Mouse (Mus musculus) stomach, postnatal 0 days (tissue): Measurements from ENCODE around the gene Serpinb6a. TPM values are rescaled to one million over a fixed set of nuclear protein-coding genes. Genes with fewer than 3 reads are reported as not detected.

Experiments
- ATAC-seq: fragments of 200-750 bp; cut with Nextera tagmentation; 2 replicates; pipeline ENCODE4 v1.8.0; 2017; ENCODE audit not compliant: low FRiP score, low TSS enrichment
- DNase-seq: peaks from one replicate; pipeline ENCODE4 v3.0.0-alpha.2; 2016; ENCODE audit warnings: low spot score
- H3K27ac ChIP-seq: fragments of 300-500 bp; sonication (generic); replicated peaks from 2 replicates; pipeline ENCODE4 v1.5.1; 2014; ENCODE audit warnings: mild to moderate bottlenecking, control low read depth
- H3K27me3 ChIP-seq: fragments of 300-500 bp; sonication (generic); 2 replicates; pipeline ENCODE4 v1.6.1; 2014; ENCODE audit warnings: low read length; ENCODE audit not compliant: control insufficient read depth, insufficient read depth
- H3K36me3 ChIP-seq: fragments of 300-500 bp; sonication (generic); 2 replicates; pipeline ENCODE4 v1.6.1; 2014; ENCODE audit warnings: low read length, mixed read lengths; ENCODE audit not compliant: control insufficient read depth, insufficient read depth
- H3K4me1 ChIP-seq: fragments of 300-500 bp; sonication (generic); replicated peaks from 2 replicates; pipeline ENCODE4 v1.6.1; 2014; ENCODE audit warnings: antibody characterized with exemption; ENCODE audit not compliant: control insufficient read depth, insufficient read depth
- H3K4me2 ChIP-seq: fragments of 300-500 bp; sonication (generic); replicated peaks from 2 replicates; pipeline ENCODE4 v1.6.1; 2014; ENCODE audit warnings: low read depth, mild to moderate bottlenecking, control low read depth, moderate library complexity
- H3K4me3 ChIP-seq: fragments of 300-500 bp; sonication (generic); 2 replicates; pipeline ENCODE4 v1.5.1; 2014; ENCODE audit warnings: low read depth, low read length, control low read depth
- H3K9ac ChIP-seq: fragments of 300-500 bp; sonication (generic); 2 replicates; pipeline ENCODE4 v1.6.1; 2014; ENCODE audit warnings: mild to moderate bottlenecking, low read length, control low read depth, mixed read lengths
- H3K9me3 ChIP-seq: fragments of 300-500 bp; sonication (generic); 2 replicates; pipeline ENCODE4 v1.6.1; 2016; ENCODE audit warnings: low read length; ENCODE audit not compliant: control insufficient read depth
- CTCF ChIP-seq: IDR thresholded peaks from 2 replicates; pipeline ENCODE4 v1.5.1; 2016; ENCODE audit warnings: antibody characterized with exemption, low read depth, mild to moderate bottlenecking, moderate library complexity
- EP300 ChIP-seq: optimal IDR thresholded peaks from 2 replicates; pipeline ENCODE3; 2016; ENCODE audit warnings: antibody characterized with exemption
- WGBS: fragments of 180-500 bp; shearing (Covaris S2); extraction: QIAGEN DNeasy Blood & Tissue Kit; methylation state at CpG from one replicate; pipeline ENCODE4 v1.1.7; 2014; 5-methylcytosine and 5-hydroxymethylcytosine counted together
- polyA plus RNA-seq: library from polyadenylated mRNA; unstranded; fragments of >200 nt; fragmentation: Nextera tagmentation; extraction: Ambion mirVana; gene quantifications from 2 replicates; pipeline ENCODE4 v1.2.1, GENCODE M21; 2015

Gene Serpinb6a
- polyA plus RNA-seq, result 82.7 and 83.1 TPM in 2 replicates

DNA sequence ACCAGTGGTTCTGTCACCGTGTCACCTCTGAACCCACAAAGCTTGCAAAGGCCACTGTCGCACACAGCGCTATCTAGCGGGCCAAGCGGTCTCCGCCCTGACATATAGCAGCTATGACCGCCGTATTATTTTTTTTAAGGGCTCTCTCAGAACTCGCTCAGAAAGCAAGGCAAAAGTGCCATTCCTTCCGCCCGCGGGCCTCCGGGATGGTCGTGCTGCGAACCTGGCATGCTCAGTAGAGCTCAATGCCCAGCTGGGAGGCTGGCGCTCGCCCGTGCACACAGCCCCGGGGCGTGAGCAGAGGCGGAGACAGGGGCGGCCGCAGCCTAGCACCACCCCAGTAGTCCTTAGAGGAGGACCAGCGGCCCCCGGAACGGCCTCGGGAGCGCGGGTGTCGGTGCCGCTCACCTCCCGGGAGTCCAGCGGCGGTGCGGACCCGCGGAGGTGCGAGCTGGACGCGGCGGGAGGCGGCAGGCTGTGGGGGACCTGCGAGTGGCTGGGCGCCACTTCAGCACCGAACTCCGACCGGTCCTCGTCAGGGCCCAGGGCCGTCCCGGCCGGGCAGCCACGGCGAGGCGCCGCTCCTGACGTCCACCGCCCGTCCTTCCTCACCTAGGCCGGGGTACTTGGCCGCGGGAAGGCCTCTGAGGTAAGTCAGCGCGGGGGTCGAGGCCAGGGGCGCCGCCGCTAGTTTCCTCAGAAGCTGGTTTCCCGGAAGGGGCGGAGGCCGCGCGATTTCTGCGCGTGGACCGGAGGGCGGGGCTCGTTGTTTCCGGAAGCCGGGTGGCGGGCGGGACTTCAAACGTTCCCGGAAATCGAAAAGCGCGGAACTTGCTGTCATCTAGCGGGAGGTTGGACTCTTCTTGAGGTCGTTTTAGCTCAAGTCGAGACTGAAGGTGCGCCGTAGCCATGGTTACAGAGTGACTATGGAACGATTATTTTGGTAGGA lies at the start of gene Serpinb6a, which contains the start of gene Ripk1:
TSS of gene Serpinb6a (minus strand) at position 737 of the 949 bp plus-strand sequence.
TSS of gene Ripk1 (plus strand) at position 306 of the 949 bp plus-strand sequence.
- ATAC-seq, result peak; percentile 99
- DNase-seq, result peak; percentile 94
- under 1% methylated on average over 84 of the region's 92 CpGs for whole genome bisulfite sequencing
- Histone ChIP-seq H3K4me1 (no peaks in the 10 kb centered on the region), H3K27me3 (no peaks in the 10 kb centered on the region), H3K4me3 (peak within 1 kb of the TSS; percentile 94), H3K9ac (peak within 1 kb of the TSS; percentile 92), H3K4me2 (peak within 1 kb of the TSS; percentile 82), H3K36me3 (no peaks in the 10 kb centered on the region), H3K27ac (peak within 1 kb of the TSS; percentile 94), H3K9me3 (no peaks in the 10 kb centered on the region)
- TF ChIP-seq CTCF, result peak; percentile 67
- TF ChIP-seq EP300, result no peak

DNA sequence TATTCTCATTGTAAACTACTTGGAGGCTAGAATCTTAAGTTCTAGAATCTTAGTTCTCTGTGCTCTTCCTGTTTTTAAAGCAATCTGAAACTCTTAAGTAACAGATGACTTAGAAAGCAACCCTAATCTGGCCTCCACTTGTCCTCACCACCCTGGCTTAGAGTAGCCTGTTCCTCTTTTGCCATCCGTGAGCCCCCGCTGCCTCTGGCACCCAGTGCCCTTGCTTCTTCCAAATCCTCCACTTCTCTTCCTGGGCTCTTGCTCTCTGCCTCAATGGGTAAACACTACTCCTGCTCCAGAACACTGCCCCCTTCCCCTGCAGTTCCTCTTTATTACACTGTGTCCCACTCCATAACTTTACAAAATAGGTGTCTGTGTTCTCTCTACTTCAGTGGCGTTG lies 49.1 kb upstream of the Serpinb6a start:
- Histone ChIP-seq H3K4me3 (no peak overlapping the region), H3K4me2 (no peak overlapping the region), H3K4me1 (no peaks in the 10 kb centered on the region), H3K27me3 (no peaks in the 10 kb centered on the region), H3K27ac (no peak overlapping the region), H3K9ac (no peak overlapping the region), H3K36me3 (peaks cover 10% of the 10 kb centered on the region; the same call in 1 of the 2 replicates), H3K9me3 (no peaks in the 10 kb centered on the region)
- no peak for ATAC-seq
- DNase-seq, result no peak
- 91% methylated on average over 3 of the region's 3 CpGs for WGBS
- TF ChIP-seq EP300 (no peak), CTCF (no peak)

DNA sequence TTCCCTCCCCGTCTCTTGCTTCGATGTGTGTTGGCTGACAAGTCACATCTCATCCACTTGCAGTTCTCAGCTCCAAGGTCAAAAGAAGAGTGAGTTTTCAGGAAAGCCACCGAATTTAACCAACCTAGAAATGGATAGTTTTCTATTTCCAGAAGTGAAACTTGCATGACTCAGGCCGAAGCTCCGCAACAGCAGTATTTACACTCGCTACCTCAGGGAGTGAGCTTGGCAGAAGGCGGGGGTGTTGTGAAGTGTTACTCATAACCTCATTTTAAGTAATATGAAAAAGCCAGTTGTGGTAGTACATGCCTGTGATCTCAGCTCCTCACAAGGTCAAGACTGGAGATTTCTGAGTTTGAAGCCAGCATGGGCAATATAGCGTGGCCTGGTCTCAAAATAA lies 47.9 kb upstream of the Serpinb6a start:
- Histone ChIP-seq H3K4me1 (no peaks in the 10 kb centered on the region), H3K36me3 (0 out of 2 replicates have a peak, but pooled peaks cover 10% of the 10 kb centered on the region), H3K4me2 (no peak overlapping the region), H3K9ac (no peak overlapping the region), H3K9me3 (no peaks in the 10 kb centered on the region), H3K27ac (no peak overlapping the region), H3K27me3 (no peaks in the 10 kb centered on the region), H3K4me3 (no peak overlapping the region)
- 90% methylated on average over 8 of the region's 8 CpGs for WGBS
- TF ChIP-seq CTCF (no peak), EP300 (no peak)
- ATAC-seq (no peak), DNase-seq (no peak)

DNA sequence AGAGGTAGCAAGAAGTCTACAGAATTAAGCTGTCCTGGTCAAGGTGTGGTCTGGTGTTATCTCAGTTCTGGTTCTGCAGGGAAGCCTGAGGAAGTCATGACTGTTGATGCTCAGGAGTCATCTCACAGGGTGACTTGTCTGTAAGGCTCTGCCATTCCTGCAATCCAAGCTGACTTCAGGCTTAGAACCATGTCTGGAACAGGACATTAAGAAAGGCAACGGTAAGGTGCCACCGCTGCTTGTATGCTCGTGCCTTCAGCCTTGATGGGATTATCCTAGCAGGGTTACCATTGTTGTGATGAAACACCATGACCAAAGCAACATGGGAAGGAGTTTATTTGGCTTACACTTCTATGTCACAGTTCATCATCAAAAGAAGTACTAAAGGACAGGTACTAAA lies 44.9 kb upstream of the Serpinb6a start:
- no peaks in the 10 kb centered on the region for H3K4me1 ChIP-seq
- H3K4me2 ChIP-seq, result no peak overlapping the region
- H3K9me3 ChIP-seq, result no peaks in the 10 kb centered on the region
- DNase-seq (no peak), ATAC-seq (no peak)
- 0 out of 2 replicates have a peak, but pooled peaks cover 10% of the 10 kb centered on the region for H3K36me3 ChIP-seq
- no peak overlapping the region for H3K27ac ChIP-seq
- WGBS, result 89% methylated on average over 3 of the region's 3 CpGs
- no peaks in the 10 kb centered on the region for H3K27me3 ChIP-seq
- H3K4me3 ChIP-seq, result no peak overlapping the region
- H3K9ac ChIP-seq, result no peak overlapping the region
- TF ChIP-seq CTCF (no peak), EP300 (no peak)

DNA sequence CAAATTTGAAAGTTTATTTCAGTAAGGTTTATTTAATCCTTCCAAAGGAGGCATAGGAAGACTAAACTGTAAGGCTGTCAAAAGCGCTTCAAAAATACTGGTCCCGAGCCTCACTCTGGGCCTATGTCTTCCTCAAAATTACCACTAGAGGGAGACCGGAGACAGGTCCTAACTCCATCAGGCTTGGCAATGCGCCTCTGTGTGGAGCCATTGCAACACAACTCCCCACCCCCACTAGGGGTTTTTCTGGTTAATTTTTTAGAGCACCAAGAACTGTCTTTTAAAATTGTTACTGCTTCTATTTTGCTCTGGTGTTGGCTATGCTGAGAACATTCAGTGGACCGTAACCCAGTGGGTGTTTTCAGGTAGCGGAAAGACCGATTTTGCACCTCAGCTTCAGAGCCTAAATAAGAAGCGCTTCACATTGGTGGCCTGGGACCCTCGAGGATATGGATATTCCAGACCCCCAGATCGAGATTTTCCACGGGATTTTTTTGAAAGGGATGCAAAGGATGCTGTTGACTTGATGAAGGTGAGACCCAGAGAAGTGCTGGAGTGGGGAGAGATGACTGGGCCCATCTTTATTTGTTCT lies 43.9 kb upstream of the Serpinb6a start:
- peak; percentile 96 for TF ChIP-seq CTCF
- TF ChIP-seq EP300, result no peak
- H3K9ac ChIP-seq, result no peak overlapping the region
- H3K4me1 ChIP-seq, result no peaks in the 10 kb centered on the region
- H3K4me2 ChIP-seq, result no peak overlapping the region
- no peaks in the 10 kb centered on the region for H3K9me3 ChIP-seq
- DNase-seq (peak; percentile 76), ATAC-seq (peak; percentile 88)
- H3K27ac ChIP-seq, result no peak overlapping the region
- WGBS, result 42% methylated on average over 11 of the region's 11 CpGs
- no peaks in the 10 kb centered on the region for H3K27me3 ChIP-seq
- 0 out of 2 replicates have a peak, but pooled peaks cover 10% of the 10 kb centered on the region for H3K36me3 ChIP-seq
- no peak overlapping the region for H3K4me3 ChIP-seq
